In genomic region chr3:138251156-138251555, GRCm38 (mm10) we compare ENCODE assay signal across 36 mouse cellular contexts. TPM values are rescaled to one million over a fixed set of nuclear protein-coding genes. Genes with fewer than 3 reads are reported as not detected.
"Had no signal": no experiment of that assay in that cellular context is flagged by ENCODE, and none has a peak within 500 bp of the region (broad histone marks: within the 10 kb centered on the region; RNA-seq: fewer than 3 reads in every experiment).

No protein-coding gene starts in this region.

- ATAC-seq: liver, embryonic 12.5 days; liver, postnatal 0 days; lung, postnatal 0 days; midbrain, embryonic 15.5 days; midbrain, embryonic 16.5 days had no signal

- H3K4me3 ChIP-seq: limb, embryonic 10.5 days; limb, embryonic 12.5 days; limb, embryonic 13.5 days; limb, embryonic 15.5 days; liver, embryonic 12.5 days; liver, embryonic 13.5 days; liver, embryonic 15.5 days; lung, embryonic 15.5 days; megakaryocyte, embryonic 14.5 days; midbrain, embryonic 10.5 days; midbrain, embryonic 12.5 days; midbrain, embryonic 15.5 days; myocyte; neural tube, embryonic 12.5 days; neural tube, embryonic 13.5 days had no signal

- H3K27ac ChIP-seq: limb, embryonic 10.5 days; limb, embryonic 12.5 days; limb, embryonic 13.5 days; limb, embryonic 15.5 days; liver, embryonic 12.5 days; liver, embryonic 13.5 days; liver, embryonic 14.5 days; liver, embryonic 15.5 days; lung, embryonic 15.5 days; macrophage; midbrain, embryonic 10.5 days; midbrain, embryonic 12.5 days; midbrain, embryonic 15.5 days; neural tube, embryonic 12.5 days; neural tube, embryonic 13.5 days had no signal

- H3K36me3 ChIP-seq: limb, embryonic 10.5 days; limb, embryonic 12.5 days; limb, embryonic 13.5 days; limb, embryonic 15.5 days; liver, embryonic 12.5 days; liver, embryonic 13.5 days; liver, embryonic 15.5 days; lung, embryonic 15.5 days; midbrain, embryonic 10.5 days; midbrain, embryonic 12.5 days; midbrain, embryonic 15.5 days; neural tube, embryonic 12.5 days; neural tube, embryonic 13.5 days had no signal

- H3K4me1 ChIP-seq: limb, embryonic 13.5 days; liver, embryonic 12.5 days; liver, embryonic 15.5 days; megakaryocyte, embryonic 14.5 days; midbrain, embryonic 12.5 days; midbrain, embryonic 15.5 days; neural tube, embryonic 12.5 days; neural tube, embryonic 13.5 days had no signal

- H3K9ac ChIP-seq: limb, embryonic 12.5 days; limb, embryonic 13.5 days; limb, embryonic 15.5 days; liver, embryonic 12.5 days; liver, embryonic 13.5 days; liver, embryonic 14.5 days; liver, embryonic 15.5 days; liver, postnatal 0 days; lung, embryonic 14.5 days; lung, embryonic 15.5 days; midbrain, embryonic 12.5 days; midbrain, embryonic 15.5 days; neural tube, embryonic 12.5 days; neural tube, embryonic 13.5 days had no signal

- DNase-seq: left cerebral cortex, postnatal 4 days; liver; liver, embryonic 13.5 days; liver, postnatal 0 days; lung, adult 18-20 months; lung, adult 2 months; lung, embryonic 14.5 days; lung, postnatal 10 days; lung, postnatal 14 days; lung, postnatal 36 days; lung, postnatal 4 days; midbrain, embryonic 14.5 days had no signal

- H3K9me3 ChIP-seq: limb, embryonic 10.5 days; limb, embryonic 12.5 days; limb, embryonic 13.5 days; limb, embryonic 15.5 days; liver, embryonic 12.5 days; liver, embryonic 13.5 days; liver, embryonic 15.5 days; lung, embryonic 15.5 days; megakaryocyte, embryonic 14.5 days; midbrain, embryonic 10.5 days; midbrain, embryonic 12.5 days; midbrain, embryonic 15.5 days; neural tube, embryonic 12.5 days; neural tube, embryonic 13.5 days had no signal

- H3K4me2 ChIP-seq: limb, embryonic 12.5 days; limb, embryonic 13.5 days; limb, embryonic 15.5 days; liver, embryonic 11.5 days; liver, embryonic 12.5 days; liver, embryonic 13.5 days; liver, embryonic 15.5 days; lung, embryonic 14.5 days; lung, embryonic 15.5 days; midbrain, embryonic 12.5 days; midbrain, embryonic 15.5 days; neural tube, embryonic 12.5 days; neural tube, embryonic 13.5 days had no signal

- H3K27me3 ChIP-seq: limb, embryonic 12.5 days; limb, embryonic 13.5 days; limb, embryonic 15.5 days; liver, embryonic 12.5 days; liver, embryonic 13.5 days; liver, embryonic 15.5 days; lung, embryonic 15.5 days; midbrain, embryonic 12.5 days; midbrain, embryonic 15.5 days; neural tube, embryonic 12.5 days; neural tube, embryonic 13.5 days had no signal

RNA-seq across cellular contexts. Expression of gene Adh1, which starts 9.6 kb away (rescaled TPM):
- polyA plus RNA-seq: macrophage, myocyte had no signal

RNA-seq across cellular contexts. Expression of gene Adh7, which starts 33.6 kb away (rescaled TPM):
- polyA plus RNA-seq: limb, embryonic 11.5 days; macrophage; neural tube, embryonic 12.5 days had no signal

RNA-seq across cellular contexts. Expression of gene 4930579F01Rik, which starts 57.5 kb away (rescaled TPM):
- polyA plus RNA-seq: limb, embryonic 10.5 days; limb, embryonic 11.5 days; limb, embryonic 12.5 days; limb, embryonic 15.5 days; liver, adult 2 months; liver, embryonic 11.5 days; liver, embryonic 12.5 days; liver, embryonic 13.5 days; liver, embryonic 14.5 days; liver, embryonic 15.5 days; liver, embryonic 16.5 days; liver, postnatal 0 days; lung, adult 2 months; lung, postnatal 0 days; macrophage; midbrain, embryonic 10.5 days; midbrain, embryonic 12.5 days; midbrain, embryonic 14.5 days; midbrain, embryonic 15.5 days; midbrain, embryonic 16.5 days; midbrain, postnatal 0 days; myocyte; neural tube, embryonic 11.5 days; neural tube, embryonic 12.5 days; neural tube, embryonic 13.5 days had no signal
